Mouse (Mus musculus) brain, embryonic 14.5 days (tissue): ENCODE results near the gene Zfp654.

ENCODE experiments used
- CTCF ChIP-seq: fragments of 200-500 bp; IDR thresholded peaks from 2 replicates; pipeline ENCODE4 v1.5.1; 2012; ENCODE audit warnings: inconsistent platforms, mild to moderate bottlenecking, moderate library complexity, borderline replicate concordance; ENCODE audit not compliant: insufficient read depth, insufficient read length; ENCODE audit errors: extremely low read depth
- POLR2A ChIP-seq: fragments of 200-500 bp; IDR thresholded peaks from 2 replicates; pipeline ENCODE4 v1.6.1; 2012; ENCODE audit warnings: mild to moderate bottlenecking, inconsistent platforms, borderline replicate concordance; ENCODE audit not compliant: poor library complexity, insufficient read depth, insufficient read length, severe bottlenecking; ENCODE audit errors: extremely low read depth

DNA sequence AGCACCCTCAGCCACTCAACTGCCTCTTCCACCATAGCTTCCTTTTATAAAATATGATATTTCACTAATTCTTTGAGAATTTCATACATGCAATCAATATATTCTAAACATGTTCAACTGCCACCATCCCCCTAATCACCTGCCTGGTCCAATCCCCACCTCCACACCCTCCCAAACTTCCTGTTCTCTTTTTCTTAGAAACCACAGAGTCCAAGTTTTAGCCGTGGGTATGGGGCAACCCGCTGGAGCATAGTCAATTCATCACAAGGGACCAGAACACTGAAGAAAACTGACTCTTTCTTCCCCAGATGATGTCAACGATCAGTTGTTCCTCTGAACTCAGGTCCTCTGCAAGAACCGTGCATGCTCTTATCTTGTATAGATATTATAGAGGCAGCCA, 106.4 kb downstream of the Zfp654 start:
- TF ChIP-seq CTCF, result no peak
- TF ChIP-seq POLR2A, result no peak
